Mouse (Mus musculus): ENCODE results near the gene Olfr168.
"Not testable (repeated sequence)": the region's sequence is repeated elsewhere in the genome, so short reads cannot be mapped to it uniquely, and the experiment has no call there.

Olfr168 gene

GRCm38 (mm10) chr16:19535455-19535854, at the start of gene Olfr168:
TSS of gene Olfr168 (minus strand) at chr16:19535555.
- no peak for DNase-seq

DNA sequence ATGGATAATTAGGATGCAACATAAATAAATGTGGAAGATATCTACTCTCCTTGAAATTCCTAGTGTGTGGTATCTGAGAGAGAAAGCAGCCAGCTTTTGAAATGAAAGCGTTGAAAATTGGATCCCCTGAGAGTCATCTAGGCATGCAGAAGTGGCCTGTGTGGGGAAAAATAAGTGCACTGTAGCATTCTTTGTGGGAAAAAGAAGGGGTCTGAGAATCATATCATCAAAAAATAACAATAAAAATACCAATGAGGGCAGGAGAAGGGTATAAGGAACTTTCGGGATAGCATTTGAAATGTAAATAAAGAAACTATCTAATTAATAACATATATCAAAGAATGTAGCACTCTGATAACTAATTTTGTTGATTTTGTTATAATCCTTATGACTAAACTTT, 36.4 kb upstream of the Olfr168 start, which contains the start of gene Olfr169:
Gene Olfr169 (minus strand): TSS at position 101 of the 400 bp plus-strand sequence.
- DNase-seq = not testable (repeated sequence)

DNA sequence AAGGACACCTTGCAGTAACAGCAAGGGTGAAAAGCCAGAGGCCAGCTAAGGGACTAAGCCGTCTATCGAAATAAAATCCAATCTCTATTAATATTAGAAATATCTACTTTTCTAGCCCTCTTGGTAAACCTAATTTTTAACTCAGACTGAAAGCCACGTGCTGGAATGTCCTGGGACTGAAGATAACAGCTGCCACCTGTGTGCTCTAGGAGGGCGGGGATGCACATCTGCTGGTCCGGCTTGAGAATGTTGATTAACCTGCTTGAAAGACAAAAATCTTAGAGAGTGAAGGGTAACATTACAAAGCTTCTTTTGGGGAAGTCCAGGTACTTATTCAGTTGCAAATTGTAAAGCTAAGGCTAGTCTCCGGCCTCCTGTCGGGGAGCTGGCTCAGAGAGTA, 18.1 kb upstream of the Olfr168 start:
- DNase-seq = not testable (repeated sequence)

- DNase-seq = not testable (repeated sequence)
These were observed 16.9 kb upstream of the Olfr168 start for GRCm38 (mm10) chr16:19552246-19552645.

- no peak for DNase-seq
These were observed 13.2 kb downstream of the Olfr168 start, which contains the start of gene Olfr167 for GRCm38 (mm10) chr16:19522166-19522565. TSS of gene Olfr167 (minus strand) at chr16:19522266.

DNA sequence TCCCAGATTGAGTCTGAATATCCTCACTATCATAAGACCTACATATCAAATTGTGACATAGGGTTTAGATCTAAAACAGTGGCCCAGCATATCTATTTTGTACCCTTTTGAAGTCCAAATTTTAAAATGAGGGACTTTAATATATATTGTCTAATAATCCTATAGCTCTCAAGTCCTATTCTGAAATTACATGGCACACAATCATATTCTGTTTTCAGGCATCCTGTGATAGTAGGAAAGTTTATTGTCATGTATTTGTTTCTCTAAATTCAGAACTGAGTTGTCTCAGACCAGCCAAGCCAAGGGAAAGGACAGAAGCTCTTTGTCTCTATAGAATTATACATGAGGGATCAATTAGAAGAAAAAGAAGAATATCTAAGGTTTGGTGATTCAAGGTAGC, 52.0 kb downstream of the Olfr168 start, which contains the start of gene Olfr166:
Gene Olfr166 (plus strand): TSS at position 301 of the 400 bp plus-strand sequence.
- no peak for DNase-seq
